ENCODE assay signal across 8 mouse cellular contexts in genomic region chrX:94212264-94212596, GRCm38 (mm10). TPM values are rescaled to one million over a fixed set of nuclear protein-coding genes. Genes with fewer than 3 reads are reported as not detected.
DNase-seq lines count a peak whose midpoint lies in the region; ATAC-seq and TF ChIP-seq lines count a peak whose summit lies in the region.

No protein-coding gene starts in this region.

- no peak for DNase-seq in heart, postnatal 0 days (ENCODE audit: low spot score)
- DNase-seq in heart, postnatal 10 days = no peak
- DNase-seq in hindbrain, embryonic 14.5 days (ENCODE audit: low spot score) = no peak
- no peak for DNase-seq in frontal cortex, adult 2 months (ENCODE audit: extremely low spot score in 1 of 2, low spot score in 1 of 2)
- DNase-seq in layer of hippocampus, adult 9-11 months = no peak

- TF ChIP-seq EP300 in heart, postnatal 0 days (IDR thresholded peaks at IDR 0.05; ENCODE audit: low read depth) = no peak

- H3K27me3 ChIP-seq in heart, postnatal 0 days (ENCODE audit: control insufficient read depth, insufficient read depth, low read length) = no peaks in the 10 kb centered on the region
- no peaks in the 10 kb centered on the region; the same call in 1 of the 2 replicates for H3K27me3 ChIP-seq in hindbrain, embryonic 14.5 days (ENCODE audit: control insufficient read depth, insufficient read depth, low read length)
- H3K27me3 ChIP-seq in midbrain, embryonic 12.5 days = no peaks in the 10 kb centered on the region

- no peak for TF ChIP-seq CTCF in heart, postnatal 0 days (IDR thresholded peaks at IDR 0.05; ENCODE audit: low read depth)

- peak overlapping the region; percentile 84 for H3K27ac ChIP-seq in heart, postnatal 0 days (ENCODE audit: low read depth)
- H3K27ac ChIP-seq in hindbrain, embryonic 14.5 days = peak overlapping the region; percentile 88
- peak overlapping the region; percentile 73 for H3K27ac ChIP-seq in midbrain, embryonic 12.5 days (replicated peaks)

- intact Hi-C loops in heart, postnatal 10 days (cut with DNase I) = loop anchor here (2.0 kb wide), 1 partner anchor 35 kb away; no protein-coding TSS in a partner anchor

- peak overlapping the region; percentile 60 for H3K9ac ChIP-seq in heart, postnatal 0 days (replicated peaks; ENCODE audit: low read depth, low read length)
- H3K9ac ChIP-seq in hindbrain, embryonic 14.5 days = peak overlapping the region; percentile 86
- H3K9ac ChIP-seq in midbrain, embryonic 12.5 days (replicated peaks) = peak overlapping the region; percentile 86

- peak; percentile 40 for ATAC-seq in heart, postnatal 0 days (ENCODE audit: insufficient read depth, low read depth)
- ATAC-seq in activated CD4-positive, CD25-positive, alpha-beta regulatory T cell, adult 4 months = peak; percentile 7
- no peak; the same call in none of the 2 replicates for ATAC-seq in hindbrain, embryonic 14.5 days (ENCODE audit: low FRiP score)
- peak; percentile 73 for ATAC-seq in midbrain, embryonic 12.5 days (ENCODE audit: low FRiP score, low read depth)
- ATAC-seq in frontal cortex, adult (ENCODE audit: low TSS enrichment) = no peak; the same call in 1 of the 2 replicates

- peak overlapping the region; percentile 60 for H3K4me3 ChIP-seq in heart, postnatal 0 days (ENCODE audit: low read depth, low read length)
- H3K4me3 ChIP-seq in hindbrain, embryonic 14.5 days (replicated peaks; ENCODE audit: low read length) = peak overlapping the region; percentile 85
- peak overlapping the region; percentile 82 for H3K4me3 ChIP-seq in midbrain, embryonic 12.5 days

- no peaks in the 10 kb centered on the region for H3K4me1 ChIP-seq in heart, postnatal 0 days (ENCODE audit: control insufficient read depth, insufficient read depth)
- H3K4me1 ChIP-seq in hindbrain, embryonic 14.5 days (replicated peaks; ENCODE audit: control insufficient read depth, insufficient read depth, low read length) = peaks cover 10% of the 10 kb centered on the region; the same call in 1 of the 2 replicates
- 0 out of 2 replicates have a peak, but pooled peaks cover 2% of the 10 kb centered on the region for H3K4me1 ChIP-seq in midbrain, embryonic 12.5 days

- H3K36me3 ChIP-seq in heart, postnatal 0 days (replicated peaks; ENCODE audit: control insufficient read depth, insufficient read depth, low read length) = peaks cover 31% of the 10 kb centered on the region
- H3K36me3 ChIP-seq in hindbrain, embryonic 14.5 days (replicated peaks; ENCODE audit: control insufficient read depth, insufficient read depth) = peaks cover 34% of the 10 kb centered on the region
- H3K36me3 ChIP-seq in midbrain, embryonic 12.5 days = peaks cover 20% of the 10 kb centered on the region

- H3K4me2 ChIP-seq in heart, postnatal 0 days (ENCODE audit: low read depth, low read length) = peak overlapping the region; percentile 75
- H3K4me2 ChIP-seq in hindbrain, embryonic 14.5 days (replicated peaks) = peak overlapping the region; percentile 74
- H3K4me2 ChIP-seq in midbrain, embryonic 12.5 days (replicated peaks) = peak overlapping the region; percentile 73

- H3K9me3 ChIP-seq in heart, postnatal 0 days (replicated peaks; ENCODE audit: control insufficient read depth, low read length) = no peaks in the 10 kb centered on the region
- H3K9me3 ChIP-seq in hindbrain, embryonic 14.5 days (ENCODE audit: control insufficient read depth, low read length) = no peaks in the 10 kb centered on the region
- H3K9me3 ChIP-seq in midbrain, embryonic 12.5 days = no peaks in the 10 kb centered on the region

- WGBS in heart, postnatal 0 days = under 1% methylated on average over 12 of the region's 12 CpGs
- under 1% methylated on average over 12 of the region's 12 CpGs for WGBS in hindbrain, embryonic 14.5 days
- under 1% methylated on average over 12 of the region's 12 CpGs for whole genome bisulfite sequencing in midbrain, embryonic 12.5 days

RNA-seq across cellular contexts. Expression of gene Eif2s3x, which starts 0.4 kb away (rescaled TPM):
- 123 and 172 TPM in 2 replicates for total RNA-seq in heart, postnatal 0 days (2014; rRNA removed; ENCODE audit: low replicate concordance)
- polyA plus RNA-seq in heart, postnatal 0 days (2015; fragmentation: Nextera tagmentation; extraction: Ambion mirVana) = 43.7 and 49.4 TPM in 2 replicates
- 100 to 1,000 TPM; 116 to 164 TPM for total RNA-seq in heart, postnatal 10 days (2021)
- polyA plus RNA-seq in activated CD4-positive, CD25-positive, alpha-beta regulatory T cell, adult 4 months (2017; shearing (Covaris generic)) = 10 to 100 TPM; 69.3 to 77.1 TPM
- polyA plus RNA-seq in hindbrain, embryonic 14.5 days (2014; fragmentation: Nextera tagmentation; extraction: Ambion mirVana) = 86.0 and 91.5 TPM in 2 replicates
- 98.6 and 113 TPM in 2 replicates for polyA plus RNA-seq in midbrain, embryonic 12.5 days (2016; fragmentation: Nextera tagmentation; extraction: Ambion mirVana)
- polyA plus RNA-seq in frontal cortex, adult 2 months (2012; rRNA removed) = 66.3 and 98.9 TPM in 2 replicates

RNA-seq across cellular contexts. Expression of gene Klhl15, which starts 22.2 kb away (rescaled TPM):
- 12.7 and 27.6 TPM in 2 replicates for total RNA-seq in heart, postnatal 0 days (2014; rRNA removed; ENCODE audit: low replicate concordance)
- polyA plus RNA-seq in heart, postnatal 0 days (2015; fragmentation: Nextera tagmentation; extraction: Ambion mirVana) = 4.2 and 5.0 TPM in 2 replicates
- 10 to 100 TPM in 1 of 2 experiments, 1 to 10 TPM in 1; 9.1 to 11.5 TPM for total RNA-seq in heart, postnatal 10 days (2021)
- polyA plus RNA-seq in activated CD4-positive, CD25-positive, alpha-beta regulatory T cell, adult 4 months (2017; shearing (Covaris generic)) = 1 to 10 TPM; 7.5 to 9.4 TPM
- polyA plus RNA-seq in hindbrain, embryonic 14.5 days (2014; fragmentation: Nextera tagmentation; extraction: Ambion mirVana) = 12.4 and 12.7 TPM in 2 replicates
- 10.8 and 12.5 TPM in 2 replicates for polyA plus RNA-seq in midbrain, embryonic 12.5 days (2016; fragmentation: Nextera tagmentation; extraction: Ambion mirVana)
- polyA plus RNA-seq in frontal cortex, adult 2 months (2012; rRNA removed) = 7.2 TPM in 2 replicates

Comparison
In these comparisons a context has a peak if more than half of its experiments do, and no peak if none do; other contexts are left out.
1. ATAC-seq: peak in heart, postnatal 0 days (single experiment), activated CD4-positive, CD25-positive, alpha-beta regulatory T cell, adult 4 months (single experiment) and midbrain, embryonic 12.5 days (single experiment); none in hindbrain, embryonic 14.5 days (single experiment) and frontal cortex, adult (single experiment).
2. Peak in every context shown above with its lines, with median percentiles within 50 percentile points of each other: H3K27ac ChIP-seq, H3K4me2 ChIP-seq, H3K4me3 ChIP-seq and H3K9ac ChIP-seq.